Mouse (Mus musculus) limb, embryonic 14.5 days (tissue): ENCODE results near the gene Dars. TPM values are rescaled to one million over a fixed set of nuclear protein-coding genes. Genes with fewer than 3 reads are reported as not detected.
"Not testable (repeated sequence)": the region's sequence is repeated elsewhere in the genome, so short reads cannot be mapped to it uniquely, and the experiment has no call there.

ENCODE experiments used
- ATAC-seq: fragments of 200-750 bp; cut with Nextera tagmentation; 2 replicates; pipeline ENCODE4 v1.8.0; 2017; ENCODE audit warnings: low read depth, moderate number of reproducible peaks, moderate TSS enrichment; ENCODE audit not compliant: low FRiP score
- DNase-seq: peaks from one replicate; pipeline ENCODE4 v3.0.0-alpha.2; 2015; ENCODE audit warnings: low spot score
- H3K27ac ChIP-seq: fragments of 300-500 bp; sonication (generic); replicated peaks from 2 replicates; pipeline ENCODE4 v1.5.1; 2014; ENCODE audit warnings: low read depth, mild to moderate bottlenecking, low read length, moderate library complexity, mixed read lengths
- H3K27me3 ChIP-seq: fragments of 300-500 bp; sonication (generic); 2 replicates; pipeline ENCODE4 v1.6.1; 2014; ENCODE audit warnings: low read length, mixed read lengths; ENCODE audit not compliant: control insufficient read depth, insufficient read depth
- H3K36me3 ChIP-seq: fragments of 300-500 bp; sonication (generic); 2 replicates; pipeline ENCODE4 v1.6.1; 2014; ENCODE audit warnings: mild to moderate bottlenecking, low read length, moderate library complexity, mixed read lengths; ENCODE audit not compliant: control insufficient read depth, insufficient read depth
- H3K4me1 ChIP-seq: fragments of 300-500 bp; sonication (generic); 2 replicates; pipeline ENCODE4 v1.6.1; 2014; ENCODE audit warnings: antibody characterized with exemption, low read length, mixed read lengths; ENCODE audit not compliant: control insufficient read depth, insufficient read depth
- H3K4me2 ChIP-seq: fragments of 300-500 bp; sonication (generic); replicated peaks from 2 replicates; pipeline ENCODE4 v1.6.1; 2014; ENCODE audit warnings: low read depth, mild to moderate bottlenecking, low read length, moderate library complexity; ENCODE audit not compliant: severe bottlenecking
- H3K4me3 ChIP-seq: fragments of 300-500 bp; sonication (generic); replicated peaks from 2 replicates; pipeline ENCODE4 v1.5.1; 2014; ENCODE audit warnings: low read length
- H3K9ac ChIP-seq: fragments of 300-500 bp; sonication (generic); 2 replicates; pipeline ENCODE4 v1.6.1; 2014; ENCODE audit warnings: mild to moderate bottlenecking, low read depth, low read length, moderate library complexity; ENCODE audit not compliant: severe bottlenecking
- H3K9me3 ChIP-seq: fragments of 300-500 bp; sonication (generic); 2 replicates; pipeline ENCODE4 v1.6.1; 2016; ENCODE audit warnings: low read length; ENCODE audit not compliant: control insufficient read depth
- POLR2A ChIP-seq: fragments of 200-500 bp; IDR thresholded peaks from 2 replicates; pipeline ENCODE4 v1.8.0; 2012; ENCODE audit warnings: inconsistent platforms, mild to moderate bottlenecking, moderate library complexity, borderline replicate concordance; ENCODE audit not compliant: insufficient read depth, insufficient read length; ENCODE audit errors: extremely low read depth
- WGBS: fragments of 180-500 bp; shearing (Covaris S2); extraction: QIAGEN DNeasy Blood & Tissue Kit; methylation state at CpG from one replicate; pipeline ENCODE4 v1.1.7; 2014; 5-methylcytosine and 5-hydroxymethylcytosine counted together
- polyA plus RNA-seq, 2 experiments: library from polyadenylated mRNA; depleted of rRNA in 1 of 2; stranded (reverse) in 1 of 2; unstranded in 1 of 2; fragments of >200 nt; fragmentation: Nextera tagmentation in 1 of 2; extraction: Ambion mirVana in 1 of 2; gene quantifications; 2 replicates each; pipeline versions ENCODE4 v1.2.1 to v1.2.3; 2012 to 2014

The Dars gene
- polyA plus RNA-seq, 2 experiments: 57.0 to 88.7 TPM

GRCm38 (mm10) chr1:128323026-128323643 lies 94.0 kb downstream of the Dars start:
- no peak overlapping the region for H3K27ac ChIP-seq
- TF ChIP-seq POLR2A: no peak
- H3K4me2 ChIP-seq: no peak overlapping the region
- no peaks in the 10 kb centered on the region for H3K4me1 ChIP-seq
- no peak for ATAC-seq
- 93% methylated on average over 8 of the region's 8 CpGs for WGBS
- H3K9me3 ChIP-seq: no peaks in the 10 kb centered on the region
- no peaks in the 10 kb centered on the region for H3K27me3 ChIP-seq
- no peak overlapping the region for H3K4me3 ChIP-seq
- H3K9ac ChIP-seq: no peak overlapping the region
- peaks cover 6% of the 10 kb centered on the region; the same call in 1 of the 2 replicates for H3K36me3 ChIP-seq
- no peak for DNase-seq

- not testable (repeated sequence) for H3K9ac ChIP-seq, H3K4me3 ChIP-seq, ATAC-seq, DNase-seq, H3K9me3 ChIP-seq, H3K36me3 ChIP-seq, H3K27me3 ChIP-seq, H3K4me1 ChIP-seq, H3K4me2 ChIP-seq, H3K27ac ChIP-seq
- WGBS: 85% methylated on average over 6 of the region's 6 CpGs
Observed at GRCm38 (mm10) chr1:128319266-128319665, 97.9 kb downstream of the Dars start.

GRCm38 (mm10) chr1:128314665-128315064 lies 102.5 kb downstream of the Dars start:
- ATAC-seq (no peak), DNase-seq (no peak)
- H3K27me3 ChIP-seq: no peaks in the 10 kb centered on the region
- no peak for TF ChIP-seq POLR2A
- no peaks in the 10 kb centered on the region for H3K9me3 ChIP-seq
- no peak overlapping the region for H3K9ac ChIP-seq
- 55% methylated on average over 4 of the region's 4 CpGs for WGBS
- no peak overlapping the region for H3K4me2 ChIP-seq
- H3K4me3 ChIP-seq: no peak overlapping the region
- no peaks in the 10 kb centered on the region for H3K4me1 ChIP-seq
- H3K36me3 ChIP-seq: no peaks in the 10 kb centered on the region
- no peak overlapping the region for H3K27ac ChIP-seq

Other genes with a start within 250 kb of the Dars start
- gene Ubxn4, start 173.4 kb downstream of the Dars start, polyA plus RNA-seq (2012; rRNA removed): 42.9 and 46.5 TPM in 2 replicates
- gene Ubxn4, start 173.4 kb downstream of the Dars start, polyA plus RNA-seq (2014; fragmentation: Nextera tagmentation; extraction: Ambion mirVana): 64.0 and 75.5 TPM in 2 replicates
- gene Lct, start 89.0 kb downstream of the Dars start, polyA plus RNA-seq (2012; rRNA removed): 0.46 and 0.52 TPM in 2 replicates
- gene Lct, start 89.0 kb downstream of the Dars start, polyA plus RNA-seq (2014; fragmentation: Nextera tagmentation; extraction: Ambion mirVana): 0.12 and 0.17 TPM in 2 replicates
- 124 and 126 TPM in 2 replicates for gene Mcm6, start 57.7 kb downstream of the Dars start, polyA plus RNA-seq (2012; rRNA removed)
- gene Mcm6, start 57.7 kb downstream of the Dars start, polyA plus RNA-seq (2014; fragmentation: Nextera tagmentation; extraction: Ambion mirVana): 193 and 207 TPM in 2 replicates
- 28.6 and 37.5 TPM in 2 replicates for gene Cxcr4, start 174.9 kb upstream of the Dars start, polyA plus RNA-seq (2012; rRNA removed)
- gene Cxcr4, start 174.9 kb upstream of the Dars start, polyA plus RNA-seq (2014; fragmentation: Nextera tagmentation; extraction: Ambion mirVana): 2.9 and 3.6 TPM in 2 replicates